Mouse (Mus musculus): Measurements from ENCODE around the gene Cryba4.

DNA sequence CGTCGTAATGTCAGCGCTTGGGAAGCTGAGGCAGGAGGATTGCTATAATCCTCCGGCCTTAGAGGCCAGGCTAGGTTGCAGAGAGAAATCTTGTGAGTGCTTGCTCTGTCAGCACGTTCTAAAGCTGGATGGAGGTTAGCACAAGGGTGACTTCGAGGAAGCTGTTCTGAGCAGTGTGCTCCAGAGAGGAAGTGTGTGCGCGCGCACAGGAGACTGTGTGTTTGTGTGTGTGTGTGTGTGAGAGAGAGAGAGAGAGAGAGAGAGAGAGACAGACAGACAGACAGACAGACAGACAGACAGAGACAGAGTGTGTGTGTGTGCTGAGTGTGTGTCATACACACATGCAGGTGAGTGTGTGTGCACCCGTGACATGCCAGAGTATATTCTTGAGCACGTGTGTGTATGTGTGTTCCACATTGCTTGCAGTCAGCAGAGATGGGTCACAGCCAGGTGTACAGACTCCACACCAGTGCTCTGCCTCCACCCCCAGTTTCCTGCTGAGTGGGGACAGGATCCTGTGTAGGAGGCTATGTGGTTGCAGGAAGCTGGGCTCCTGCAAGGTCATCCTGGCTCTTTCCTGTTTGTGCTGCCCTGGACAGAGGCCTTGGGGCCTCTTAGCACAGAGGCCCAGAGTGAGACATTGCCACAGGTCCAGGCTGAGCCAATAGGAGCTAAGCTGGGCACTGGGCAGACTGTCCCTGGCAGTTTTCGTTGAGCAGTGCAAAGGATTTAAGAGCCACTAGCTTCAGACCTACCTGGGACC, 46.1 kb upstream of the Cryba4 start:
- TF ChIP-seq MYC (IDR thresholded peaks at IDR 0.05; ENCODE audit: low read depth, low read length) (no peak), MAFK (IDR thresholded peaks at IDR 0.05; ENCODE audit: insufficient replicate concordance, low read length) (no peak), CTCF (conservative IDR thresholded peaks at IDR 0.05 in 1 of 2, IDR thresholded peaks at IDR 0.05 in 1 of 2; ENCODE audit: low read depth in 2 of 2, low read length in 2 of 2) (no peak), ZC3H11A (IDR thresholded peaks at IDR 0.05; ENCODE audit: low read depth, low read length) (no peak), JUND (conservative IDR thresholded peaks at IDR 0.05; ENCODE audit: low read depth, low read length) (no peak), JUN (IDR thresholded peaks at IDR 0.05; ENCODE audit: insufficient read depth, low read depth, low read length) (no peak), POLR2A (IDR thresholded peaks at IDR 0.05; ENCODE audit: low read depth, low read length) (no peak), NRF1 (IDR thresholded peaks at IDR 0.05; ENCODE audit: low read depth, low read length) (no peak), E2F4 (IDR thresholded peaks at IDR 0.05; ENCODE audit: insufficient replicate concordance, low read depth, low read length) (no peak), ZNF384 (IDR thresholded peaks at IDR 0.05; ENCODE audit: low read depth, low read length) (no peak), EP300 (IDR thresholded peaks at IDR 0.05; ENCODE audit: low read length) (no peak)
